ENCODE assay signal across 8 mouse cellular contexts in the genomic region with DNA sequence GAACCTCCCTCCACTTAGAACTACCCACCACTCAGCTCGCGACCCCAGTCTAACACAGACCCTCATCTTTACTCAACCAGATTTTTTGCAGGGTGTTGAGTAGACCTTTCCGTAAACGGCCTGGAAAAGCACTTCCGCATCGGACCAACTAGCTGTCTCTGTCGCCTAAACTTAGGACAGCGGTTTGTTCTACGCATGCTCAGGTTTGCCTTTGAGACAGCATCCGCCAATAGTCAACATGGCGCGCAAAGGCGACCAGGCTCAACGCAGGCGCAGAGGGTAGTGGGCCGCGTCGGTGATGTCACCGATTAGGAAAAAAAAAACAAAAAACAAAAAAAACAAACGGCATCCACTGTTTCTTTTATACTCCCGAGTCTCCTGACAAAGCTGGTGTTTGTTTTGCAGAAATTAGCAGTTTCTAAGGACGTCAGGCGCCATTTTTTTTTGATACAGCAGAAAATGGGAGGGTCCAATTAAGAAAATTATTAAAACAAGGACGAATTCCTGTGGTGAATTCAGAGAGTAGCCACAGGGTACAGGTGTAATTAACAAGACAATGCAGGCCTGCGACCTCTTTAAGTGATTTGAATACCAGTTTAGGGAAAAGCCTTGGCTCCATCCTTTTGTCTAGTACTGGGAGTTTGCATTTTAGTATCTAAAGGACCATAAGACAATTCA. TPM values are rescaled to one million over a fixed set of nuclear protein-coding genes. Genes with fewer than 3 reads are reported as not detected.
A peak's percentile ranks its signal among the peaks of the same experiment; 100 is the strongest.
DNase-seq lines count a peak whose midpoint lies in the region; ATAC-seq lines count a peak whose summit lies in the region.

A gene (minus strand): TSS at position 451 of the 678 bp plus-strand sequence.

- H3K36me3 ChIP-seq in hindbrain, embryonic 16.5 days (ENCODE audit: control insufficient read depth, insufficient read depth, low read length): no peaks in the 10 kb centered on the region
- H3K36me3 ChIP-seq in macrophage (ENCODE audit: inconsistent target): no peaks in the 10 kb centered on the region

- H3K27ac ChIP-seq in hindbrain, embryonic 16.5 days (ENCODE audit: low read depth, low read length): peak within 1 kb of the TSS; percentile 67
- H3K27ac ChIP-seq in macrophage: peak within 1 kb of the TSS; percentile 51

- H3K4me1 ChIP-seq in hindbrain, embryonic 16.5 days (ENCODE audit: control insufficient read depth, insufficient read depth, low read depth, low read length): no peaks in the 10 kb centered on the region; the same call in 1 of the 2 replicates

- H3K4me2 ChIP-seq in hindbrain, embryonic 16.5 days (ENCODE audit: low read length): peak within 1 kb of the TSS; percentile 52

- peak within 1 kb of the TSS; percentile 65 for H3K9ac ChIP-seq in hindbrain, embryonic 16.5 days (ENCODE audit: low read depth, low read length)

- H3K4me3 ChIP-seq in hindbrain, embryonic 16.5 days (ENCODE audit: low read length): peak within 1 kb of the TSS; percentile 52
- peak within 1 kb of the TSS; percentile 62 for H3K4me3 ChIP-seq in macrophage (ENCODE audit: inconsistent target)

- H3K27me3 ChIP-seq in hindbrain, embryonic 16.5 days (replicated peaks; ENCODE audit: control insufficient read depth, insufficient read depth, low read length): no peaks in the 10 kb centered on the region

- ATAC-seq in hindbrain, embryonic 16.5 days: peak; percentile 99

- DNase-seq in T-cell, adult 2 months (ENCODE audit: low spot score): peak; percentile 78
- DNase-seq in cerebellum, postnatal 36 days: peak; percentile 76 to 78
- peak; percentile 74 to 82 for DNase-seq in frontal cortex, postnatal 36 days (ENCODE audit: low spot score in 2 of 2)
- DNase-seq in left cerebral cortex, adult 18-20 months (ENCODE audit: low spot score in 2 of 2): peak; percentile 72 to 75
- DNase-seq in right cerebral cortex, adult 18-20 months: peak; percentile 83
- peak; percentile 26 for DNase-seq in urinary bladder, postnatal 10 days (ENCODE audit: low spot score)

- WGBS in hindbrain, embryonic 16.5 days: 19% methylated on average over 25 of the region's 25 CpGs
- WGBS in macrophage (ENCODE audit: missing documents): 16% methylated on average over 25 of the region's 25 CpGs

- no peaks in the 10 kb centered on the region for H3K9me3 ChIP-seq in hindbrain, embryonic 16.5 days (ENCODE audit: control insufficient read depth, low read length)

- no peaks in the 10 kb centered on the region; the same call in 1 of the 2 replicates for H3K79me2 ChIP-seq in macrophage (ENCODE audit: inconsistent target)

RNA-seq across cellular contexts. Expression of the gene that starts here (rescaled TPM):
- 6.8 and 7.8 TPM in 2 replicates for polyA plus RNA-seq in hindbrain, embryonic 16.5 days (2015; fragmentation: Nextera tagmentation; extraction: Ambion mirVana)
- 1 to 10 TPM; 7.8 to 8.5 TPM for total RNA-seq in left cerebral cortex, adult 18-20 months (2021)
- total RNA-seq in macrophage (2018; cell fraction: chromatin; rRNA removed): 100 to 1,000 TPM in 15 of 26 experiments, 10 to 100 TPM in 11; 41.8 to 150 (median 104) TPM
- total RNA-seq in macrophage (2018; cell fraction: cytosol; rRNA removed): 10 to 100 TPM in 1 of 26 experiments, 1 to 10 TPM in 25; 1.9 to 10.6 (median 6.1) TPM
- total RNA-seq in macrophage (2018; cell fraction: nucleus; rRNA removed): 100 to 1,000 TPM in 2 of 26 experiments, 10 to 100 TPM in 24; 30.3 to 134 (median 56.2) TPM
- 4.2 to 11.0 TPM (median 7.6 TPM) in 3 replicates for polyA plus RNA-seq in macrophage (2018)

Comparison
In these comparisons a context has a peak if more than half of its experiments do, and no peak if none do; other contexts are left out.
1. Peak in every context shown above with its lines: DNase-seq, ATAC-seq, H3K4me3 ChIP-seq and H3K27ac ChIP-seq.
2. DNase-seq: peak in every context shown above with its lines; median percentile 83 in right cerebral cortex, adult 18-20 months; 78 in T-cell, adult 2 months; 78 in frontal cortex, postnatal 36 days; 77 in cerebellum, postnatal 36 days; 74 in left cerebral cortex, adult 18-20 months; 26 in urinary bladder, postnatal 10 days.